Mouse (Mus musculus) NIH3T3 (cell line): ENCODE measurements around the gene Reep6.

Experiments used
- DNase-seq: peaks from one replicate; pipeline ENCODE4 v3.0.0-alpha.2; 2012; ENCODE audit warnings: low read depth

The Reep6 gene

DNA sequence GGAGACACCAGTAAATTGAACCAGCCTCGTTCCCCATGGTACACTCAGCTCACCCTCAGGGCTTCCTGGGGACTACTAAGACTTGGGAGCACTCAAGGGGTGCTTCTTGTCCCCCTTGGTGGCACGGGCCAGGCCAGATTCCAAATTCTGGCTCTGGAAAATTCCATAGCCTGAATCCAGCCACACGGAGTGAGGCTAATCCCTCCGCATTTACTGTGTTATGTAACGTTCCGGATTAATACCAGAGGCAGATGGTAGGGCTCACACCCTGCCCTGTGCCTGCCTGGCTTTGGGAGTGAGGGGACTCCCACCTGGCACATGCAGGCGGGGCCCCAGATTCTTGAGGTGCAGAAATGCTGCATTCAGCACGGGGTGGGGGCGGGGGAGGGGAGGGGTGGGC, 25.7 kb downstream of the Reep6 start:
- no peak for DNase-seq

DNA sequence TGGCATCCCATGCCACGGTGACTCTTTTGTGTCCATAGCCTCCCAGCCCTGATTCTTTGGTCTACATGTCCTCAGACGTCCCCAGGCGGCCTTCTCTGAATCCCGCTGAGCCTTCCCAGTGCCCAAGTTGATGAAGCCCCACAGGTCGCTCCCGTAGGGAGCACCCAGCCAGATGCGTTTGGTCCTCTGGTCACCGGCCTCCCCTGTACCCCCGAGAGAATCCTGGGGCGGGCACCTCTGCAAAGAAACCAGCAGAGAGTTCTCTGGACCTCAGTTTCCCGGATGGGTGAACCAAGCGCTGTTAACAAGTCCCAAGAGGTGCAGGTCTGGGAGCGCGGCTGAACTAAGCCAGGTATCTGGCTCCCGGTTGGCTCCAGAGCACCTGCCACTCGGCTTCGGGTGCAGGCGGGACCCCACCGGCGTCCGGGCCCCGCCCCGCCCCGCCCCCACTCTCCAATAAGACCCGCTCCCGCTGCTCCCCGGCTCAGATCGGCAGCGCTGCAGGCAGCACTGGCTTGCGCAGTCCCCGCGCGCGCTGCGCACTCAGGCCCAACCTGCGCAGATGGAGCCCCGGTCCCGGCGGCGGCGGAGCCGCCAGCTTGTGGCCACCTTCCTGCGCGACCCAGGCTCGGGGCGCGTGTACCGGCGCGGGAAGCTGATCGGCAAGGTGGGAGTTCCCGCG, 26.4 kb downstream of the Reep6 start, which contains the start of gene Plk5:
Gene Plk5, plus strand, starts transcription at position 459 of the 682 bp plus-strand sequence.
- no peak for DNase-seq

GRCm38 (mm10) chr10:80356737-80357136, 27.0 kb downstream of the Reep6 start:
- no peak for DNase-seq

GRCm38 (mm10) chr10:80357336-80357735, 27.6 kb downstream of the Reep6 start:
- no peak for DNase-seq

GRCm38 (mm10) chr10:80357994-80358639, 28.4 kb downstream of the Reep6 start:
- DNase-seq: no peak

GRCm38 (mm10) chr10:80363734-80364133, 34.0 kb downstream of the Reep6 start:
- DNase-seq: no peak

GRCm38 (mm10) chr10:80365736-80366135, 36.0 kb downstream of the Reep6 start:
- DNase-seq: peak; percentile 75

DNA sequence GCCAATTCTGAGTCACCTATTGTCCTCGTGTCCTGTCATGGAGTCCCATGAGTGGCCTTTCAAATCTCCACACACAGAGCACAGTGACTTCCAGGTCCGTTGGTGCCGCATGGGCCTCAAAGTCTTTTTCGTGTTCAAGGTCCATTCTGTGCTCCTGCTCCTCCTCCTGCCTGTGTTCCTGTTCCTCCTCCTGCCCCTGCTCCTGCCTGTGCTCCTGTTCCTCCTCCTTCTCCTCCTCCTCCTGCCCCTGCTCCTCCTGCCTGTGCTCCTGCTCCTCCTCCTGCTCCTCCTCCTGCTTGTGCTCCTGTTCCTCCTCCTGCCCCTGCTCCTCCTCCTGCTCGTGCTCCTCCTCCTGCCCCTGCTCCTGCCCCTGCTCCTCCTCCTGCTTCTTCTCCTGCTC, 38.2 kb downstream of the Reep6 start:
- no peak for DNase-seq

DNA sequence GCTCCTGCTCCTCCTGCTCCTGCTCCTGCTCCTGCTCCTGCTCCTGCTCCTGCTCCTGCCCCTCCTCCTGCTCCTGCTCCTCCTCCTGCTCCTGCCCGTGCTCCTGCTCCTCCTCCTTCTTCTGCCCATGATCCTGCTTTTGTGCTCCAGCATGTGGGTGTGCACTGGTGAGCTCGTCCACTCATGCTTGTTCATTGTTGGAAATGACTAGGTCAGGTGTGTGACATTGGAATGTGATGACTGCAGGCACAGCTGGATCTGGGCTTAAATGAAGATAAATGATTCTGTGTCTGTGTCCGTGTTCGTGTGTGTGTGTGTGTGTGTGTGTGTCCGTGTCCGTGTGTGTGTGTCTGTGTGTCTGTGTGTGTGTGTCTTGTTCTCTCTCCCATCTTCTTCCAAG, 38.6 kb downstream of the Reep6 start:
- peak; percentile 36 for DNase-seq

- DNase-seq: no peak
Measured at GRCm38 (mm10) chr10:80369995-80370747, 40.4 kb downstream of the Reep6 start.

DNA sequence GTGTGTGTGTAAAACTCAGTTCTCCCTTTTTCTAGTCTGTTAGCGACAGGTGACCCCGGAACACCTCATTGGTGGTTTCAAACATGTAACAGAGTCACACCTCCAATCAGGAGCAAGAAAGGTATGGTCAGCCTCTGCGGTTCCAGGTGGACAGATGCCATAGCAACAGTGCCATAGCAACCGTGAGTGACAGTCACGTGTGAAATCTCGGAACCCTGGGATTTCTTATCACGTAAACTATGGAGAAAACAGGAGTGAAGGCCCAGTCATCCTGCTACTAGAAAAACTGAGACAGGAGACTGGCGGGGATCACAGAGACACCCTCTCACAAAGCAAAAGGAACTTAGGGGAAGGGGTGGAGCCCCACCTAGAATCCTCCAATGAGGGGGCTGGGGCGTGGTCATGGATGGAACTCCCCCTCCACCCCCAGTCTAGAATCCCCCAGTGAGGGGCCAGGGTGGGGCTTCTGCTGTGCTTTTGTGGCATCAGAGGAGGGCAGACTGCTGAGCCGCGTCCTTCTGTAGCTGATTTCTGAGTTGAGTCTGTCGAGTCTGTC, 41.7 kb downstream of the Reep6 start:
- peak; percentile 67 for DNase-seq

DNA sequence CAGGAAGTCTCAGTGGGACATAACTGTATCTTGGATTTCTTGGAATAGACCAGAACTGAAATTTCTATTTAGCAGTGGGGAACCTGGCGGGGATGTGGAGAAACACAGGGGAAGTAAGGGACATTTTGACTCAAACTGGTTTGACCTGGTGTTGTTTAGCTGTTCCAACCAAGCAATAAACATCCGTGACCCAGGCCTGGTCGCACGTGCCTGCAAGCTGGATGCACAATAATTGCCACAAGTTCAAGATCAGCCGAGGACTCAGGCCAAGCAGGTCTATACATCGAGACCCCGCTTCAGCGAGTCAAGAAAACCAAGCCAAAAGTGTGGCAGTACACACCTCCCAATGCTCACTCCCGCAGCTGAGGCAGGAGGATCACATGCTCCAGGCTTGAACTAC, 42.2 kb downstream of the Reep6 start:
- DNase-seq: no peak

DNA sequence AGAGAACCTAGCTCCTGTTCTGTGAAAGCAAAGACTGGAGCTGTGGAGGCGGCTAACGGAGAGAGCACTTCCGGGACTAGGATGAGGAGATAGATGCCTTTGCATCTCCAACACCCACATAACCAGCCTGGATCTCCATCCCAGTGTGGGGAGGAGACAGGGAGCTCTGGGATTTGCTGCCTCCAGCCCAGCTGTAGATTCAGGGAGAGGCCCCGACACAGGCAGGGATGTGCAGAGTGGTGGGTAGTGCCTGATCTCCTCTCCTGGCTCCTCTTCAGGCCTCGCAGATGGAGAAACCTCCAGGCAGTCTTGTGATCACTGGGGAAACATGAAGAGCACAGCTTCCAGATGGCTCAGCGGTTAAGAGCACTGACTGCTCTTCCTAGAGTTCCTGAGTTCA, 43.0 kb downstream of the Reep6 start:
- no peak for DNase-seq

DNA sequence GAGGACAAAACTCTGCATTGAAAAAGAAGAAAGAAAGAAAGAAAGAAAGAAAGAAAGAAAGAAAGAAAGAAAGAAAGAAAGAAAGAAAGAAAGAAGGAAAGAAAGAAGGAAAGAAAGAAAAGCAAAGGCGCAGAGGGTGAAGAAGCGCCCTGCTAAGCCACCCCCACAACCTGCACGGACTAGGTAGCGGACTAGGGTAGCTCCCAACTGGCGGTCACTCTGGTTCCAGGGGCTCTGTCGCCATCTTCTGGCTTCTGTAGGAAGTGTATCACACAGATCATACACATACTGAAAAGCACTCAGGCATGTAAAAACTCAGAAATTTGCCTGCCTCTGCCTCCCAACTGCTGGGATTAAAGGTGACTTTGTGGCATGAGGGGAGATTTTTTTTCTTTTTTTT, 44.3 kb downstream of the Reep6 start:
- DNase-seq: peak; percentile 70

DNA sequence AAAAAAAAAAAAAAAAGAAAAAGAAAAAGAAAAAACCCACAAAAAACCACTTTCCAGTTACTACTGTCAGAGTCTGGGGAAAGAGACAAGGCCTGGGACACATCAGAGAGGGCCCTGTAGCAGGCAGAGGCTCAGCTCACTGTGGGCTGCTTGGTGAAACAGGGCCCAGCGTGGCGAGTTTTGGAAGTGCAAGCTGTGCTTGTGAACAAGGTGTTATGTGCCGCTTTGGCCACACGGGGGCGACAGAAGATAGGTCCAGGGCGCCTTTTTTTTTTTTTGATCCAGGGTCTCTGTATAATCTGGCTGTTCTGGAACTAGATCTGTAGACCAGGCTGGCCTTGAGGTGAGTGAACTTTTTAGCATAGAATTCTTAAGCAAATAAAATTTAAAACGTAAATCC, 46.4 kb downstream of the Reep6 start:
- DNase-seq: peak; percentile 99

GRCm38 (mm10) chr10:80377716-80378115, 48.0 kb downstream of the Reep6 start:
- no peak for DNase-seq

DNA sequence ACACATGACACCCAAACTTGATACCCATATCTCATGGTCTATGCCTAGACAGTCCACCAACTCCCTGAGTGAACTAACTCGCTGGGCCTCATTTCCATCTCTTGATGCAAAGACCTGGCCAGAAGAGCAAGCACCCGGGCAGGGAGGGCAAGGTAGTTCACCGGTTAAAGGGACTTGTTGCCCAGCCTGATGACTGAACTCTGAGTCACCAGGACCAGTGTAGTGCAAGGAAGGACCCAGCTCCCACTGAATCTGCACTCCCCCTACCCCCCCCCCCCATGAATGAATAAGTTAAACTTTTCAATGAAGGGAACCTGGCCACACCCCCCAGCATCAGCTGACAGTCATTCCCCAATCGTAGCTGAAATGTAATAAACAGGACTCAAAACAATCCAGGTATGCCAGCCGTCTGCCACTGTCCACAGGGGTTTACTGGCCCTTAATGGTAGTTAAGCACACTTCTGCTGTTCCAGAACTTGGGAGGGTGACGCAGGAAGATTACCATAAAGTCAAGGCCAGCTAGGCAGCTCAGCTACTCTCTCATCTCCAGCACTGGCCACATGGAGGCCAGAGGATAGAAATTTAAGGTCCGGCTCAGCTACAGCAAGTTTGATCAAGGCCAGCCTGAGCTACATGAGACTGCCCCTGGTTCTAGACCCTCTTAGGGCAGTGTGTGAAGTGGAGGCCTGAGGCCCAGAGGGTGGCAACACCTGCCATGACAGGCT, 53.0 kb downstream of the Reep6 start:
- DNase-seq: no peak

DNA sequence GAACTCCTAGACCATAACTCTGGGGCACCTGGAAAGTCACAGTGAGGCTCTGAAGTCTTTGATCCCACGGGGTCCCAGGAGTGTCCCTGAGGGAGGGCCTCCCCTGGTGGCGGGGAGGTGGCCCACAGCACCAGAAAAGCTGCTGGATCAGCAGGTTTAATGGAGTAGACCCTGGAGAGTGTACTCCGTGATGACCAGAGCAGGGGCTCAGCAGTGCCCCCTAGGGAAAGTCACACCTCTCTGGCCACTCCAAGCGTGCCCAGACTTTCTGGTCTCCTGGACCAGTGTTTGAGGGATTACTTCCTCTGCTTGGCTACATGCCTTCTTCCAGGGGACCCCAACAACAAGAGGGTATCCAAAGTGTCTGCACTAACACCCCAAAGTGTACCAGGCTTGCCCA, 53.7 kb downstream of the Reep6 start:
- DNase-seq: no peak

- peak; percentile 31 for DNase-seq
Measured at GRCm38 (mm10) chr10:80384115-80384639, 54.4 kb downstream of the Reep6 start.

GRCm38 (mm10) chr10:80384709-80385108, 55.0 kb downstream of the Reep6 start:
- no peak for DNase-seq

- no peak for DNase-seq
Measured at GRCm38 (mm10) chr10:80385310-80385709, 55.6 kb downstream of the Reep6 start.
